Mouse (Mus musculus): ENCODE measurements around the gene Gsn.

GRCm38 (mm10) chr2:35256932-35257331 lies 752 bp downstream of the Gsn start:
- no peak for TF ChIP-seq EP300 (IDR thresholded peaks at IDR 0.05; ENCODE audit: insufficient read depth, low read depth, low read length)
- no peak for TF ChIP-seq CTCF (IDR thresholded peaks at IDR 0.05; ENCODE audit: low read depth, low read length)

All from ES-Bruce4 (cell line).